Mouse (Mus musculus) stomach, postnatal 0 days (tissue): ENCODE results near the gene Bpifb5.

ENCODE experiments used
- CTCF ChIP-seq: IDR thresholded peaks from 2 replicates; pipeline ENCODE4 v1.5.1; 2016; ENCODE audit warnings: antibody characterized with exemption, low read depth, mild to moderate bottlenecking, moderate library complexity
- EP300 ChIP-seq: optimal IDR thresholded peaks from 2 replicates; pipeline ENCODE3; 2016; ENCODE audit warnings: antibody characterized with exemption

- TF ChIP-seq CTCF: no peak
- TF ChIP-seq EP300: no peak
Measured at GRCm38 (mm10) chr2:154243356-154244036, 20.0 kb downstream of the Bpifb5 start.
